9 mouse cellular contexts compared by ENCODE assay signal in the genomic region with DNA sequence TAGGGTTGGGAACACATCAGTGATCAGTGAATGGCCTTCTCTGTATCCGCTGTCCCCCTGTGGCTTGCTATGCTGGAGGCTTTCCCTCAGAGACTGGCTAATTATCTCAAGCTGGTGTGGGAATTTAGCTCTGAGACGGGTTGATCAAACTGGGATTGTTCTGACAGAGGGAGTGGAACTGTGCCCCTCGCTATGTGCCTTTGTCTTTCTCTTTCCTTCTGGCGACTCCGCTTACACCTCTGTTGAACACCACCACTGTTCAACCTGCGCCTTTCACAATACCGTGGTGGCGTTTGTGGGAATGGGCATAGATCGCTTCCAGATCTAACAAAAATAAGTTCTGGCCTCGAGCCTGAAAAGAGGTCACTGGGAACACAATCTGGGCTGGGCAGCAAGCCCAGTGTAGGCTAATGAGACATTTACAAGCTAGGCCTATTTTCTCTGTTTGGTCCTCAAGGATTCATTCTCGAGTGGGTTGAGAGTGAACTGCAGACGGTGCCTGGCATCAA.
DNase-seq lines count a peak whose midpoint lies in the region; ATAC-seq lines count a peak whose summit lies in the region.
"Had no signal": no experiment of that assay in that cellular context is flagged by ENCODE, and none has a peak within 500 bp of the region (broad histone marks: within the 10 kb centered on the region; RNA-seq: fewer than 3 reads in every experiment).

No protein-coding gene starts in this region.

- no peak for ATAC-seq in heart, embryonic 11.5 days (replicated peaks; ENCODE audit: insufficient number of reproducible peaks, low FRiP score, low TSS enrichment)
- peak; percentile 79 for ATAC-seq in frontal cortex, adult (ENCODE audit: low TSS enrichment)
- peak; percentile 88 for ATAC-seq in hindbrain, embryonic 16.5 days

- no peaks in the 10 kb centered on the region for H3K36me3 ChIP-seq in heart, embryonic 11.5 days (ENCODE audit: control insufficient read depth, insufficient read depth, low read length)
- H3K36me3 ChIP-seq in hindbrain, embryonic 16.5 days (ENCODE audit: control insufficient read depth, insufficient read depth, low read length) = no peaks in the 10 kb centered on the region

- no peaks in the 10 kb centered on the region for H3K4me1 ChIP-seq in heart, embryonic 11.5 days (ENCODE audit: control insufficient read depth, insufficient read depth, low read length)
- H3K4me1 ChIP-seq in hindbrain, embryonic 16.5 days (ENCODE audit: control insufficient read depth, insufficient read depth, low read depth, low read length) = no peaks in the 10 kb centered on the region; the same call in 1 of the 2 replicates

- no peak overlapping the region for H3K27ac ChIP-seq in heart, embryonic 11.5 days (ENCODE audit: low read depth, low read length)
- H3K27ac ChIP-seq in hindbrain, embryonic 16.5 days (ENCODE audit: low read depth, low read length) = peak overlapping the region; percentile 63

- H3K9ac ChIP-seq in heart, embryonic 11.5 days (ENCODE audit: low read depth, low read length) = no peak overlapping the region
- H3K9ac ChIP-seq in hindbrain, embryonic 16.5 days (ENCODE audit: low read depth, low read length) = no peak overlapping the region

- H3K9me3 ChIP-seq in heart, embryonic 11.5 days (replicated peaks; ENCODE audit: control insufficient read depth, low read length) = no peaks in the 10 kb centered on the region
- no peaks in the 10 kb centered on the region for H3K9me3 ChIP-seq in hindbrain, embryonic 16.5 days (ENCODE audit: control insufficient read depth, low read length)

- 78% methylated on average over 12 of the region's 12 CpGs for WGBS in heart, embryonic 11.5 days (ENCODE audit: insufficient replicate concordance)
- 32% methylated on average over 12 of the region's 12 CpGs for WGBS in hindbrain, embryonic 16.5 days

- no peak overlapping the region for H3K4me2 ChIP-seq in heart, embryonic 11.5 days
- H3K4me2 ChIP-seq in hindbrain, embryonic 16.5 days (ENCODE audit: low read length) = no peak overlapping the region

- intact Hi-C loops in left cerebral cortex, postnatal 36 days (cut with DNase I) = loop anchor here (10.0 kb wide), 1 partner anchor 98 kb away; no protein-coding TSS in a partner anchor

- peak; percentile 49 for DNase-seq in heart, adult 8-10 months (ENCODE audit: low spot score)
- peak; percentile 60 for DNase-seq in brain, embryonic 18.5 days (ENCODE audit: low read depth, low spot score)
- peak; percentile 59 to 75 for DNase-seq in left cerebral cortex, postnatal 36 days (ENCODE audit: low spot score in 2 of 2)
- DNase-seq in skeletal muscle tissue, adult 2 months (ENCODE audit: low read depth, low spot score) = peak; percentile 79
- no peak for DNase-seq in yolk sac, embryonic 10.5 days (ENCODE audit: low spot score)

- no peaks in the 10 kb centered on the region for H3K27me3 ChIP-seq in heart, embryonic 11.5 days (ENCODE audit: control insufficient read depth, insufficient read depth, low read length)
- H3K27me3 ChIP-seq in hindbrain, embryonic 16.5 days (replicated peaks; ENCODE audit: control insufficient read depth, insufficient read depth, low read length) = no peaks in the 10 kb centered on the region
- H3K27me3 ChIP-seq: CH12.LX had no signal

- no peak overlapping the region for H3K4me3 ChIP-seq in heart, embryonic 11.5 days (ENCODE audit: low read depth, low read length)
- no peak overlapping the region for H3K4me3 ChIP-seq in hindbrain, embryonic 16.5 days (ENCODE audit: low read length)
